Mouse (Mus musculus) cerebellum, postnatal 36 days (tissue): Measurements from ENCODE around the gene Fhad1.
A peak's percentile ranks its signal among the peaks of the same experiment; 100 is the strongest.

Experiments used
- DNase-seq, 2 experiments: peaks; one replicate each; pipeline ENCODE4 v3.0.0; 2021 to 2022; ENCODE audit warnings: mixed read lengths in 2 of 2

Fhad1 gene

DNA sequence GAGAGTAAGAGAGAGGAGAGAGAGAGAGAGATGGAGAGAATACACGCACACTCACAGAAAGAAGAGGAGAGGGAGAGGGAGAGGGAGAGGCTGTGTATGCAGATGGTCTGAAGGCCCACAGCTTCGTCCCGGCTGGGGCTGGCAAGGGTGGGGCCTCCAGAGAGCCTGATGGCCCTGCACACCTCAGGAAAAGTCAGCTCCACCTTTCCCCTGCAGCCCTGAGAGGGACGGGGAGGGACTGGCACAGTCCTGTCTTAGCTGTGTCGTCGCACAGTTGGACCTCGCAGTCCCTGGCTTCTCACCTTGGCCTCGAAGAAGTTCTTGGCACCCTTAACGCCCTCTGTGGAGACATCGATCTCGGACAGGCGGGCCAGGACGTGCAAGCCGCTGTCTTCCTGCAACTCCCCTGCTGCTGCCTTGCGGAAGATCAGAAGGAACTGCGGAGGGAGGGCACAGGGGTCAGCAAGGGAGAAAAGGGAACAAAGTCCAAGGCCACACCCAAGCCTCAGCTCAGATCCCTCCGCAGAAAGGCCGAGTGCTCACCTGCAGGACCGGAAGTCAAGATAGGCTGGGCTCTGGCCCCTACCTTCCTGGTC lies 154.5 kb downstream of the Fhad1 start:
- DNase-seq, result no peak

DNA sequence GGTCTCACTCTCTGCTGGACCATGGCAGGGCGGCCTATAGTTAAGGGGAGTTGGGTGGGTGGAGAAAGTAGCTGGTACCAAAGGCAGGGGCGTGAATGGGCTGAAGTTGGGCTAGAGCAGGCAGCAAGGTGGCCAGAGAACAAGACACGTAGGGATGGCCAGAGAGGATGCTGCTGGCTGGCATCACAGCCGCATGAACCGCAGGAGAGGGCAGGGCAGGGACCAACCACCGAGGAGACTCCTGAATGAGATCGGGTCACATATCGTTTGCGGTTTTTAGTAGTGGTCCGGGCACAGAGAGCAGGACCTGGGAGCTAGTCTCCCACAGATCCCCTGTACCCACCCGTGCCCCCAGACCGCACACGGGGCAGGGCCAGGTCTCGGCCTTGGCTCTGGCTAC lies 155.5 kb downstream of the Fhad1 start:
- no peak for DNase-seq

DNA sequence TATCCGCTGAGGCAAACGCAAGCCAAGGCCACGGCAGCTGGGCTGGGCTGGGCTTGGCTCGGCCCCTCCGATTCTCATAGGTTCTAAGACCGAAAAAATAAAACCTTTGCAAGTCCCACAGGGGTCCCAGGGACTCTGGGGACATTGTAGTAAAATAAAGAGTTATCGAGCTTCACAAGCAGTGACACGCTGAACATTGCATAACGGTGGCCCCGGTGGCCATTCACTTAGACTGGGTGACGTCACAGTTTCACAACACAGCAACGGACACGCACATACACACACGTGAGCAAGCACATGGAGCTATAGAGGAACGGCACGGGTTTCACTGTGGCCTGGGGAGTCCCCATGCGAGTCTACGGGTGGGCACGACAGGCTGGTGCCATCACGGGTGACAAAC lies 156.4 kb downstream of the Fhad1 start:
- no peak for DNase-seq

DNA sequence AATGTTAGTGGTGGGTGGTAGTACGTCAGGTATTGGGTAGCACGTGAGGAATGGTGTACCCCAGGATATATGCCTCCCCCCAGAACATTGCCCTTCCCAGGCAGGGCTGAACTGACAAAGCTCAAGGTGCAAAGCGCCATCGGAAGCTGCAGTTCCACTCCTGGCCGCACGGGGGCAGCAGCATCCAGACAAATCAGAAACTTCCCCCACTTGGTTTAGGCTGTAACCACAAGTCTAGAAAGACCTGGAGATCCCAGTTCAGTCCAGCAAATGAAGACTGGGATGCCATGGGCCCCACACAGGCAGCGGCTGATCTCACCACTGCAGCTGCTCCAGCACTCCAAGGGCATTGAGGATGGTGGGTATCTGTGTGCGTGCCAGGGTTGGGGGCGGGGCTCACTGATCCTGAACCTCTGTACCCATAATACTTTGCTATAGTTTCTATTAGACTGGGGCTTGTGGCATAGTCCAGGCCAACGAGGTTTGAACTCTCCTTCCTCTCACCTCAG lies 157.4 kb downstream of the Fhad1 start:
- peak; percentile 84 to 87 for DNase-seq

DNA sequence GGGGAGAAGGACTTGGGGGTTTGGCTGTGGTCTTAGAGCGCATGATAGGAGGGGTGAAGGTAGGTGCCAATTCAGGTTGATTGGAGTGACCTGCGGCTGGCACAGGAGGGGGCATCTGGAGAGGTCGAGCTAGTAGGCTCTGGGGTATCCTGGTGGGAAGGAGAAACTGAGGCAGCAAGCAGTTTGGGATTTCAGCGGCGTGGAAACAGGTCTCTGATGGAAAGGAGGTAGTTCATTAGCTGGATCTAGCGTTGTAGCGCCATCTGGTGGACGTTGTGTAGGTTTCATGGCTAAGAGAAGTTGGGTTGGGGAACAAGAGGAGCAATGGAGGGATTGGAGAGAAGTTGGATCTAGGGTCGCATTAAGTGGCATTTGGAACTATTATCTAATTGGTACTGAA lies 161.4 kb downstream of the Fhad1 start:
- DNase-seq, result peak; percentile 65 to 70

DNA sequence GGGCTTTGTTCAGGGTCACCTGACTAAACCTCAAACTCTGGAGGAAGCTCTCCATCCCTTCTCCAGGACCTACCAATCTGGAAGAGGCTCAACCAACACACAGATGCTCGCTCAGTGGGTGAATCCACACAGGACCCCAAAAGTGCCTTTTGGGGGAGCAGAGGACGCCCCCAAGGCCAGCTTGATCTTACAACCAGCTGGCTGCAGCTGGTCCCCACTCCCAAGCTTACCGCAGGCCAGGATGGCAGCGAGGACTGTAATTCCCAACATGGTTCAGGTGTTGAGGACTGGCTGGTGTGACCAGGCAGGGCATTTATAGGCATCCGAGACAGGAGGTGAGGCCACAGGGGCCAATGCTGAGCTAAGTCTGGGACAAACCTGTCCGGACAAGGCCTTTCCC lies 168.9 kb downstream of the Fhad1 start, which contains the start of gene Ctrc:
Gene Ctrc, minus strand, starts transcription at position 361 of the 400 bp plus-strand sequence.
- DNase-seq, result no peak
